Mouse (Mus musculus) limb, embryonic 13.5 days (tissue): ENCODE results near the gene Polr2g. TPM values are rescaled to one million over a fixed set of nuclear protein-coding genes. Genes with fewer than 3 reads are reported as not detected.

Experiments
- ATAC-seq: fragments of 200-750 bp; cut with Nextera tagmentation; 2 replicates; pipeline ENCODE4 v1.8.0; 2017; ENCODE audit warnings: low read depth, moderate number of reproducible peaks, moderate TSS enrichment; ENCODE audit not compliant: low FRiP score
- H3K27ac ChIP-seq: fragments of 300-500 bp; sonication (generic); 2 replicates; pipeline ENCODE4 v1.5.1; 2015; ENCODE audit warnings: inconsistent platforms, mild to moderate bottlenecking, moderate library complexity
- H3K27me3 ChIP-seq: fragments of 300-500 bp; sonication (generic); 2 replicates; pipeline ENCODE4 v1.6.1; 2015; ENCODE audit warnings: mild to moderate bottlenecking, inconsistent platforms
- H3K36me3 ChIP-seq: fragments of 300-500 bp; sonication (generic); 2 replicates; pipeline ENCODE4 v1.6.1; 2015; ENCODE audit warnings: inconsistent platforms, mild to moderate bottlenecking, moderate library complexity
- H3K4me1 ChIP-seq: fragments of 300-500 bp; sonication (generic); 2 replicates; pipeline ENCODE4 v1.6.1; 2015; ENCODE audit warnings: inconsistent platforms
- H3K4me2 ChIP-seq: fragments of 300-500 bp; sonication (generic); replicated peaks from 2 replicates; pipeline ENCODE4 v1.6.1; 2015; ENCODE audit warnings: inconsistent platforms, mild to moderate bottlenecking, moderate library complexity
- H3K4me3 ChIP-seq: fragments of 300-500 bp; sonication (generic); 2 replicates; pipeline ENCODE4 v1.5.1; 2015; ENCODE audit warnings: moderate library complexity, mild to moderate bottlenecking, inconsistent platforms
- H3K9ac ChIP-seq: fragments of 300-500 bp; sonication (generic); 2 replicates; pipeline ENCODE4 v1.6.1; 2015; ENCODE audit warnings: mild to moderate bottlenecking, inconsistent platforms
- H3K9me3 ChIP-seq: fragments of 300-500 bp; sonication (generic); 2 replicates; pipeline ENCODE4 v1.6.1; 2016; ENCODE audit warnings: inconsistent platforms
- WGBS: fragments of 180-500 bp; shearing (Covaris S2); methylation state at CpG from one replicate; pipeline ENCODE4 v1.1.7; 2015; 5-methylcytosine and 5-hydroxymethylcytosine counted together
- polyA plus RNA-seq: library from polyadenylated mRNA; unstranded; fragments of >200 nt; fragmentation: Nextera tagmentation; extraction: Ambion mirVana; gene quantifications from 2 replicates; pipeline ENCODE4 v1.2.1, GENCODE M21; 2015

Gene Polr2g
- polyA plus RNA-seq, 1 experiment from 2014 or later: 183 TPM

DNA sequence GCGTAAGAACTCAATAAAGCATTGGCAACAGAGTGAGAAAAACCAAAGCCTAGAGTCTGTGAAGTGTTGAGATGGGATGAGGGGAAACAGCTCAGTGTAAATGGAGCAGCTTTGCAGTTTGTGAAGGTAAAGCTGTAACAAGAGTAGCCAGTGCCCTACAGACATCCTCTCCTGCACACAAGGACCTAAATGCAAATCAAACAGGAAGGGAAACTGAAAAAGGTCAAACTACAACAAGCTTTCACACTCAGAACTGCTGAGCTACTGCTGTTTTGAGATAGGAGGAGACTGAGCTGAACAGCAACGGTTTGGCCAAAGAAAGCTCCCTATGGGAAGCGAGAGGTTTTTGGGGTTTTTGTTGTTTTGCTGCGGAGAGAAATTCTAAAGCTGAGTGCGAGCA, 8.4 kb upstream of the Polr2g start:
- Histone ChIP-seq H3K9ac (no peak overlapping the region), H3K4me2 (no peak overlapping the region), H3K9me3 (no peaks in the 10 kb centered on the region), H3K27me3 (no peaks in the 10 kb centered on the region), H3K4me3 (no peak overlapping the region), H3K4me1 (peaks cover 9% of the 10 kb centered on the region), H3K36me3 (peaks cover 75% of the 10 kb centered on the region), H3K27ac (no peak overlapping the region)
- ATAC-seq: no peak
- WGBS: 97% methylated on average over 5 of the region's 5 CpGs

- WGBS: 92% methylated on average over 11 of the region's 11 CpGs
- Histone ChIP-seq H3K36me3 (peaks cover 54% of the 10 kb centered on the region), H3K27ac (no peak overlapping the region), H3K9ac (no peak overlapping the region), H3K4me2 (no peak overlapping the region), H3K9me3 (no peaks in the 10 kb centered on the region), H3K27me3 (no peaks in the 10 kb centered on the region), H3K4me1 (peaks cover 12% of the 10 kb centered on the region), H3K4me3 (no peak overlapping the region)
- no peak for ATAC-seq
These were observed 5.7 kb upstream of the Polr2g start for GRCm38 (mm10) chr19:8803879-8804660.

- 92% methylated on average over 9 of the region's 9 CpGs for WGBS
- Histone ChIP-seq H3K4me2 (peak overlapping the region; percentile 73), H3K27ac (peak overlapping the region; percentile 84; the same call in 1 of the 2 replicates), H3K36me3 (peaks cover 48% of the 10 kb centered on the region), H3K9ac (no peak overlapping the region), H3K9me3 (no peaks in the 10 kb centered on the region), H3K4me1 (peaks cover 12% of the 10 kb centered on the region), H3K27me3 (no peaks in the 10 kb centered on the region), H3K4me3 (peak overlapping the region; percentile 56)
- ATAC-seq: no peak
These were observed 4.9 kb upstream of the Polr2g start for GRCm38 (mm10) chr19:8803204-8803780.

- Histone ChIP-seq H3K27me3 (no peaks in the 10 kb centered on the region), H3K4me3 (peak within 1 kb of the TSS; percentile 56), H3K36me3 (peaks cover 37% of the 10 kb centered on the region), H3K4me1 (peaks cover 18% of the 10 kb centered on the region), H3K9me3 (no peaks in the 10 kb centered on the region), H3K27ac (peak within 1 kb of the TSS; percentile 84), H3K9ac (peak within 1 kb of the TSS; percentile 61), H3K4me2 (peak within 1 kb of the TSS; percentile 73)
- peak; percentile 97 for ATAC-seq
- WGBS: under 1% methylated on average over 30 of the region's 30 CpGs
These were observed 3.9 kb upstream of the Polr2g start, which contains the start of gene Zbtb3 for GRCm38 (mm10) chr19:8802130-8802821. Gene Zbtb3 (plus strand): TSS chr19:8802555.

GRCm38 (mm10) chr19:8798947-8799315, 554 bp upstream of the Polr2g start:
- Histone ChIP-seq H3K36me3 (peaks cover 33% of the 10 kb centered on the region), H3K9me3 (no peaks in the 10 kb centered on the region), H3K9ac (no peak overlapping the region), H3K27me3 (no peaks in the 10 kb centered on the region), H3K27ac (no peak overlapping the region), H3K4me3 (peak overlapping the region; percentile 81), H3K4me2 (peak overlapping the region; percentile 82), H3K4me1 (peaks cover 21% of the 10 kb centered on the region)
- no peak for ATAC-seq

GRCm38 (mm10) chr19:8790171-8790570, 8.2 kb downstream of the Polr2g start:
- Histone ChIP-seq H3K27ac (0 out of 2 replicates have a peak overlapping the region, but pooled peaks have one; percentile 6), H3K9ac (peak overlapping the region; percentile 35; the same call in 1 of the 2 replicates), H3K4me3 (no peak overlapping the region), H3K4me2 (no peak overlapping the region), H3K9me3 (0 out of 2 replicates have a peak, but pooled peaks cover 7% of the 10 kb centered on the region), H3K27me3 (no peaks in the 10 kb centered on the region), H3K36me3 (peaks cover 44% of the 10 kb centered on the region), H3K4me1 (peaks cover 5% of the 10 kb centered on the region)
- 80% methylated on average over 7 of the region's 7 CpGs for WGBS
- no peak for ATAC-seq

- H3K27ac ChIP-seq: no peak overlapping the region
- H3K9me3 ChIP-seq: 0 out of 2 replicates have a peak, but pooled peaks cover 7% of the 10 kb centered on the region
- H3K4me2 ChIP-seq: no peak overlapping the region
- no peak overlapping the region for H3K4me3 ChIP-seq
- 0 out of 2 replicates have a peak overlapping the region, but pooled peaks have one; percentile 48 for H3K9ac ChIP-seq
- 49% methylated on average over 1 of the region's 1 CpGs for WGBS
- peaks cover 35% of the 10 kb centered on the region for H3K36me3 ChIP-seq
- no peaks in the 10 kb centered on the region for H3K27me3 ChIP-seq
- peaks cover 8% of the 10 kb centered on the region for H3K4me1 ChIP-seq
- ATAC-seq: no peak
These were observed 9.2 kb downstream of the Polr2g start for GRCm38 (mm10) chr19:8789171-8789570.

DNA sequence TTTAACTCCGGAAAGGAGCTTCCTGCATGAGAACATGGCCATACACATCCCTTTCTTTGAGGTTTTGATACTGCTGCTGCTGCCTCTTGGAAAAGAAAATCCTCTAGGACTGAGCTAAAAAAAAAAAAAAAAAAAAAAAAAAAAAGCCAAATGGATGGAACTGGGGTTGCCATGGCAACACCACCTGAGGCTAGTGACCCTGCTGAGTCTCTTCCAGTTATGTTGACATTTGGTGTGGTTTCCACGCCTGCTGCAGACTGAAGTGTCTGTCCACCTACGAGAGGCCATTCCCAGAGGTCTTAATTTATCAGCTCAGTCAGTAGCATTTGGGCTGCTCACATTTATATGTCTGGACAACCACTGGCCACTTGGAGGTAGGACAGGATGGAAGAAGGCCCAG, 9.9 kb downstream of the Polr2g start:
- Histone ChIP-seq H3K9ac (peak overlapping the region; percentile 48), H3K27ac (no peak overlapping the region), H3K9me3 (0 out of 2 replicates have a peak, but pooled peaks cover 6% of the 10 kb centered on the region), H3K27me3 (no peaks in the 10 kb centered on the region), H3K4me3 (no peak overlapping the region), H3K4me2 (no peak overlapping the region), H3K36me3 (peaks cover 35% of the 10 kb centered on the region), H3K4me1 (peaks cover 8% of the 10 kb centered on the region)
- WGBS: 21% methylated on average over 3 of the region's 3 CpGs
- no peak for ATAC-seq

DNA sequence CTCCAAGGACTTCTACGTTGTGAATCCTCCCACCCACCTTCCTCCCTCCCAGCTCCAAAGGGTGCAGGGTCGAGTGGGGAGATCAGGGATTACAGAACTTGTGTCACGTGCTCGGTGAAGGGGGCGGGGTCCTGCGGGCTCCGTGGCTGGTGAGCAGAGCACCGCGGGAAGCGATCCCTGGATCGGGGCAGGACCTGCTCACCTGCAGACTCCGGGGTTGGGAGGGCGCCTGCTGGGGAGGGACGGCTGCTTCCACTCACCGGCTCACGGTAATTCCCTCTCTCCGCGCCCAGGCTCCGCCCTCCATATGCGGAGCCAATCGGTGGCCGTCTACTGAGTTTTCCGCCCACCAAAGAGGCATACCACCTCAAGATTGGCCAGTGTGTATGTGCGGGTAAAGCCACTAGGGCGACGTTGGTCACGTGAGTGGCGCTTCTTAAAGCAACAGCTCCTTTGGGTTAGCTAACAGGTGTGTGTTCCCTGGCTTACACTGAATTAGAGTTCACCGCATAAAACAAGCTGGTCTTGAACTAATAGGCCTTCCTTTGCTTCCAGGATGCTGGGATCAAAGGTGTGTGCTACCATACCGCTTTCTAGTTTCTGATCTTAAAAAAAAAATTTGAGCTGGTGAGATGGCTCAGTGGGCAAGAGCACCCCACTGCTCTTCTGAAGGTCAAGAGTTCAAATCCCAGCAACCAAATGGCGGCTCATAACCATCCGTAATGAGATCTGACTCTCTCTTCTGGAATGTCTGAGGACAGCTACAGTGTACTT, 12.2 kb downstream of the Polr2g start, which contains the start of gene Taf6l:
Gene Taf6l, minus strand, starts transcription at position 410 of the 774 bp plus-strand sequence.
- Histone ChIP-seq H3K36me3 (peaks cover 40% of the 10 kb centered on the region), H3K4me2 (peak within 1 kb of the TSS; percentile 74), H3K9me3 (no peaks in the 10 kb centered on the region), H3K4me1 (peaks cover 8% of the 10 kb centered on the region), H3K9ac (peak within 1 kb of the TSS; percentile 64), H3K27me3 (no peaks in the 10 kb centered on the region), H3K4me3 (peak within 1 kb of the TSS; percentile 73), H3K27ac (peak within 1 kb of the TSS; percentile 81)
- 1% methylated on average over 31 of the region's 32 CpGs for whole genome bisulfite sequencing
- ATAC-seq: peak; percentile 99

- Histone ChIP-seq H3K27ac (peak overlapping the region; percentile 98), H3K27me3 (no peaks in the 10 kb centered on the region), H3K4me1 (peaks cover 33% of the 10 kb centered on the region), H3K36me3 (peaks cover 45% of the 10 kb centered on the region), H3K9me3 (no peaks in the 10 kb centered on the region), H3K4me3 (peak overlapping the region; percentile 76), H3K4me2 (peak overlapping the region; percentile 95), H3K9ac (peak overlapping the region; percentile 93)
- 5% methylated on average over 20 of the region's 20 CpGs for WGBS
- ATAC-seq: no peak; the same call in 1 of the 2 replicates
These were observed 23.4 kb downstream of the Polr2g start for GRCm38 (mm10) chr19:8774951-8775421.

GRCm38 (mm10) chr19:8774086-8774835, 24.1 kb downstream of the Polr2g start, which contains the start of gene Tmem179b:
Gene Tmem179b (minus strand): TSS chr19:8774467.
- Histone ChIP-seq H3K27me3 (no peaks in the 10 kb centered on the region), H3K4me2 (peak within 1 kb of the TSS; percentile 95), H3K4me3 (peak within 1 kb of the TSS; percentile 76), H3K36me3 (peaks cover 48% of the 10 kb centered on the region), H3K27ac (peak within 1 kb of the TSS; percentile 98), H3K4me1 (peaks cover 33% of the 10 kb centered on the region), H3K9me3 (no peaks in the 10 kb centered on the region), H3K9ac (peak within 1 kb of the TSS; percentile 93)
- ATAC-seq: peak; percentile 94
- whole genome bisulfite sequencing: under 1% methylated on average over 68 of the region's 68 CpGs
